Mouse (Mus musculus): Measurements from ENCODE around the gene AY074887.

Gene AY074887

GRCm38 (mm10) chr9:54916401-54916800, 34.4 kb downstream of the AY074887 start:
- in situ Hi-C loops (cut with MboI), result no loop called here

GRCm38 (mm10) chr9:54915576-54915975, 35.2 kb downstream of the AY074887 start:
- in situ Hi-C loops (cut with MboI), result no loop called here

- in situ Hi-C loops (cut with MboI), result no loop called here
These were observed 41.4 kb downstream of the AY074887 start for GRCm38 (mm10) chr9:54909446-54909845.
